Mouse (Mus musculus) T-helper 17 cell (primary cell): ENCODE results near the gene Prrxl1.

Experiments
- in situ Hi-C, 2 experiments: fragments of 300-600 bp; cut with MboI, MseI; formaldehyde crosslinking; loops; 1 replicate in 1 of 2; 2 replicates in 1 of 2; pipeline ENCODE4 v1.15.1; 2025; ENCODE audit warnings: high pct_unique_total_duplicates in 2 of 2

Prrxl1 gene

DNA sequence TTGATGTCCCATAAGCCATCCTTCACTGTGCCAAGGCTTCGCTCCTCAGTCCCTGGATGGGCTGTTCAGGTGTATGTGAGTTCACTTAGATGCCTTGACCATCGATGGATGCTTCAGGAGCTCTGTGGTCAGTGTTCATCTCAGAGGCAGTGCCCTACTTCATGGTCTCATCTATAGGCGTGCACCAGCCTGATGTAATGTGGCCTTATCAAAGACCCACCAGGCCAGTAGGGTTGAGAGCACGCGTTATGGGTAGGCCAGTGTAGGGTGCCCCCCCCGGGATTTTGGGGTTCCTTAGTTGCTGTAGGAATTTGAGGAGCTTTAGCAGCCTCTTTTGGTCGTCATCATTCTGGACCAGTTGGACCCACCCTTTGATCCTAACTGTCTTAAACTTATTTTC is 25.6 kb downstream of the Prrxl1 start:
- in situ Hi-C loops = no loop called here

DNA sequence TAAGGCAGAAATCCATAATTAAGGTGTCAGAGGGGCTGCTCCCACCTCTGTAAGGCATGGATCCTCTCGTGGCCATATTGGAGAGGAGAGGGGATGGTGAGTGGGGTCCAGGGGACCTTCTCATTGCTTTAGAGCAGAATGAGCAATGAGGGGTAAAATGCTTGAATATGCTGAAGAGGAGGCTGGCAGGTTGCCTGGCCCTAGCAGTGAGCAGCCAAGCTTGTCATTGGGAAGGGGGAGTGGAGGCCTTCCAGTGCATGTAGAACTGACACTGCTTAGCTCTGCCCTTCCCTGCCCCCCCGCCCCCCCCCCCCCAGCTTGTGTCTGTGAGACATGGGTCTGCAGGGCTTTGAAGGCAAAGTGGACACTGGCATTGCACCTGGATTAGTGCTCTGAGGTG is 28.1 kb downstream of the Prrxl1 start:
- in situ Hi-C loops = no loop called here

DNA sequence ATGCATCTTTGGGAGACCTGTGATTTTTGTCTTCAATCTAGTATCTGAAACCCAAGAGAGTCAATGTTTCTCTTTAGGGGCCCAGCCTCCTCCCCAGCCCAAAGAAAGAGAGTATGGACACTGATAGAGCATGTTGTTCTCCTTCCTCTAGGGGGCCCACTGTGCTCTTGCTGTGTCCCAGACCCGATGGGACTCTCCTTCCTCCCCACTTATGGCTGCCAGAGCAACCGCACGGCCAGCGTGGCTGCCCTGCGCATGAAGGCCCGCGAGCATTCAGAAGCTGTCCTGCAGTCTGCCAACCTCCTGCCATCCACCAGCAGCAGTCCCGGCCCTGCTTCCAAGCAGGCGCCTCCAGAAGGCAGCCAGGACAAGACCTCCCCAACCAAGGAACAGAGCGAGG is 29.4 kb downstream of the Prrxl1 start:
- in situ Hi-C loops = no loop called here

DNA sequence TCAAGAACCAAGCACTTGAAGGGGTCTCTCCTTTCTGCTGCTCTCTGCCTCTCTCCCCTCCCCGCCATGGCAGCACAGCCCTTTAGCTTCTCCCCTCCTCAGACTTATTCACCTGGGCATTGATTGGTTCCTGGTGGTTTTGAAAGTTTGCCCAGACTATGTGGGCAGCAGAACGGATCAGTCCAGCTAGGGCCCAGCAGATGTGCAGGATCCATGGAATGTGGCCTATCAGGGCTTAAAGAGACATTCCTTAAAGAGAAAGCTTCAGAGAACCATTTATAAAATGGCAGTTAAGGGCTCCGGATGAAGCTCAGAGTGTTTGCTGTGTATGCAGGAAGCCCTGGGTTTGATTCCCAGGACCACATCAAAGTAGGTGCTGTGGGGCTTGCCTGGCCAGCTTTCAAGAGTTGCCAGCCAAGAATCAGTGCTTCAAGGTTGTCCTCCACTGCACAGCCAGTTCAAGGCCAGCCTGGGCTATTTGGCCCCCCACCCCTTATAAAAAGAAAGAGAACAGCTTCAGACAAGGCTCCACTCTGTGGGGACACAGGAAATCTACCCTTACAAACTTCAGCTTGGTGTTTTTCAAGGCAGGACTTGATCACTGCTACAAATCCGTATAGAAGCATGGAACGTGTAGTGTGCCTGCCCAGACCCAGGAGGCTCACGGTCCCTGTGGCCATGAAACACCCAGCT is 33.8 kb downstream of the Prrxl1 start:
- in situ Hi-C loops = no loop called here

- in situ Hi-C loops = no loop called here
These were observed 34.9 kb downstream of the Prrxl1 start for GRCm38 (mm10) chr14:32634015-32634682.

- in situ Hi-C loops = no loop called here
These were observed 39.3 kb downstream of the Prrxl1 start for GRCm38 (mm10) chr14:32638485-32638884.

GRCm38 (mm10) chr14:32659781-32660180 is 60.6 kb downstream of the Prrxl1 start:
- in situ Hi-C loops = no loop called here

GRCm38 (mm10) chr14:32663099-32663498 is 63.9 kb downstream of the Prrxl1 start:
- in situ Hi-C loops = no loop called here

DNA sequence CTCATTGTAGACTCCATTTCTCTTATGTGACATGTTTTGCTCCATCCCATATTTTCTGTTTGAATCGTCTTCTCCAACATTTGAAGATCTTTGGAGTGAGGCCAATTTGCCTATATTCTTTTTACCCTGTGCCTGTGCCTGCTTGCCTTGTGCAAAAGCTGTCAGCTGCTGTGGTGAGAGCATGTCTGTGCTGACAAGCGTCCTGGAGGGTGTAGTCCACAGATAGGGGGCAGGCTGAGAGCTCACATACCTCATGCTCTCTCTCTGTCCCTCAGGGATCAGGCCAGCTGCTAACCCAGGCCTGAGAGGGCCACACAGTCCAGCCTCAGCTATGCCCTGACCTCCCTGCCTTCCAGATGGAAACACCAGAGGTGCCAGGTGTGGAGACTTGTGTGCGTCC is 74.0 kb downstream of the Prrxl1 start:
- in situ Hi-C loops = no loop called here

DNA sequence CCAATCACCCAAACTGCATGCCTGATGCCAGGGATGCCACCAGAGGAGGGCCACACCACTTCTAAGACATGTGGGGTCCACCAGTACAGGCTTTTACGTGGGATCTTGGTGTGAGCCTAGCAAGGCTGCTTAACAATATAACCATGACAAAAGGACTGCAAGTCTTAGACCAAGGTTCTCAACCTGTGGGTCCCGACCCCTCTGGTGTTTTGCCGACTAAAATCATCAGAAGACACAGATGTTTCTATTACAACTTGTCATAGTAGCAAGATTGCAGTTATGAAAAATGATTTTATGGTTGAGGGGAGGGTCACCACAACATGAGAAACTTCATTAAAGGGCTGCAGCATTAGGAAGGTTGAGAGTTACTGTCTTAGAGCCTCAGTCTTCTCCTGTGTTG is 79.4 kb downstream of the Prrxl1 start:
- in situ Hi-C loops = no loop called here

DNA sequence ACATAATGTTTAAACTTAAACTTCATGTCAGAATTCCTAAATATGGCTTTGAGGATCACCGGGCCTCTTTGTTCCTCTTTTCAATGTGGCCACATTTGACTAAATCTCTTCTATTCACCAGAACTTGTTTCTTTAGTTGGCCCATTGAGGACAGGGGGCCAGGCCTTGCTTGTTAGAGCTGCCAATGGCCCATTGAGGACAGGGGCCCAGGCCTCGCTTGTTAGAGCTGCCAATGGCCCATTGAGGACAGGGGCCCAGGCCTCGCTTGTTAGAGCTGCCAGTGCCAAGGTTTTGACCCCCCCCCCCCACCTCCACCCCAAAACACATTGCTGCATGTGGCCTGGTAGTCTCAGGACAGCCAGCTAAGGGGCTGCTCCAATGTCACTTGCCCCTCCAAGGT is 82.4 kb downstream of the Prrxl1 start:
- in situ Hi-C loops = no loop called here

DNA sequence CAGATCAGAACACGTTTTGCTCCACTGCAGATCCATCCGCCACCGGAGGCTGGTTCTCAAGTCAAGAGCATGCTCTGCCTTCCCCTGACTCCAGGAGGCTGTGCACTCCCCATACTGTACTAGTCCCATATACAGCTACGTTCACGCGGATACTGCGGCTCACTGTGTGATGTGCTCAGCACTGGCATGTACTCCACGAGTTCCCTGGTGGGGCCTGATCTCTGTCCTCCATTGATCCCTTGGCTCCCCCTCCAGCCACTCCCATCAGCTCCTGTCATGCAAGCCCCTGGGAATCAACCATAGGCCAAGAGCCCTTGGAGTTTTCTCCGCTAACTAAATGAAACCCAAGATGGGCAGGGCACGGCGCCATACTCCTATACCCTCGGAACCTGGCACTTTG is 83.3 kb downstream of the Prrxl1 start:
- in situ Hi-C loops = no loop called here

GRCm38 (mm10) chr14:32683251-32683838 is 84.1 kb downstream of the Prrxl1 start:
- in situ Hi-C loops = no loop called here

DNA sequence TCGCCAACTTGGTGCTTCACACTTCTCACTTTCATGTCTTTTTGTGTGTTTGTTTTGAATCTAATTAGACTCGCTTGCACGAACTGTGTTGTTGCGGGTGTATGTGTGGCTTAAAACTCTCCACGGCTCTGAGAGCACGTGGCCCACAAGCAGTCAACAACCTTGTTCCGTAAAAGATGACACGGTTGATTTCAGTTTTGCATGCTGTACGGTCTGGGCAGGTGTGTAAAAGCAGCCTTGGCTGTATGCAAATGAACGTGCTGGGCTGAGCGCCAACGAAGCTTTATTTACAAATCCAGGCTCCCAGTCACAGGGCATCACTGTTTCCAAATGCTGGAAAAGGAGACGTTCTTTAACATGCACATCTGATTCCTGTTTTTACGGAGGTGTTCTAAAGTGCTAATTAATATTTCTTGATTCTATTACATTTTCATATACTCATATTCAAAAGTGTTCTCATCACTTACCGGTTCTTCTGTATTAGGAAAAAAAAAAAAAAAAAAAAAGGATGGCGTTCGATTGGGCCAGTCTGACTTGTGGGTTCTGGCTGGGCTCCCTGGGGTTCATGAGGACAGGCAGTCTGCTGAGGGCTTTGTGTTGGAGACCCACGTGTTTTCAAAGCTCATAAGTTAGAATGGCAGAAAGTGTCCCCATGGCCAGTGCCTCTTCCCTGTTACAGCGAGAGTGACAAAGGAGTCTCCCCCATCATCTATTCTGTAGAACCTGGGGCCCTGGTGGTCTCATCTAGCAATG is 85.0 kb downstream of the Prrxl1 start:
- in situ Hi-C loops = no loop called here

- in situ Hi-C loops = no loop called here
These were observed 85.5 kb downstream of the Prrxl1 start for GRCm38 (mm10) chr14:32684735-32685105.

DNA sequence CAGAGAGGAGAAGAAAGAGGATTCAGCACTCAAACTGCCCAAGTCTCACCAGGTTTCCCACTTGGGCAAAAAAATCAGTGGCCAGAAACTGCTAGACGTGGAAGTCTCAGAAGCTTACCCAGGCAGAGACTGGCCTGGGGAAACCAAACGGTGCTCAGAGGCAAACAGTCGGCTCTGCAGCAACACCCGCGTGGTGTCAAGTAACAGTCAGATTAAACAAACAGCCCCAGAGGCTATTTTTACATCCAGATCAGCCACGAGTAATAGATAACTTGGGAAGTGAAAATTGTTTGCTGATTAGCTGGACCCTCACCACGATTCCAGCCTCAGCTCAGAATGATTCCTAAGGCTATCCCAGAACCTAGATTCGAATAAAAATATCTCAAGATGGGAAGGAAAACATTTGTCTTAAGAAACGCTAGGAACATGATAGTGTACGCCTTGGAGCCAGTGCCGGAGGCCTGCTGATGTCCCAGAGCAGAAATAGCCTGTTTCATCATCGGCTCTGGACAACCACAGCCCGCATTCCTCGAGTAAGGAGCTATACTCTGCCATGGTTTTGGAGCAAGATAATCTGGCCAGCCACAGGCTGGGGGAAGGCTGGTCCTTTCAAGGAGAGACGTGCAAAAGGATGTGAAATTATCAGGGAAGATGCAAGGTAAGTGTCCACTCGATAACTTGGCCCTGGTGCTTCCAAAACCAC is 86.1 kb downstream of the Prrxl1 start, which contains the start of gene 3425401B19Rik:
TSS of gene 3425401B19Rik (minus strand) at position 170 of the 703 bp plus-strand sequence.
- in situ Hi-C loops = no loop called here

DNA sequence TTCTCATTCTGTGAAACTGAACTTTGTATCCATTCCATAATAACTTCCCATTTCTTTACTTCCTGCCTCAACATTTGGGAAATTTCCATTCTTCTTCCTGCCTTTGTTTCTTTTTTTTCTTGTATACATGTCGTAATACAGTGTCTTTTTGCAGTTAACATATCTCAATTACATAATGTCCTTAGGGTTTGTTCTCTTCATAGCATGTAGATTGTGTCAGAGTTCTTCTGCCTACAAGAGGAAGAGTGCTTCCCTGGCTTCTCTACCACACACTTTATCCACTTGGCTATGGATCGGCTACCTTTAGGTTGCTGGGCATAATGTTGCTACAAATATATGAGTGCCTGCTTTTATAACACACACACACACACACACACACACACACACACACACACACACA is 96.7 kb downstream of the Prrxl1 start:
- in situ Hi-C loops = no loop called here

- in situ Hi-C loops = no loop called here
These were observed 97.1 kb downstream of the Prrxl1 start for GRCm38 (mm10) chr14:32696344-32696743.

- in situ Hi-C loops = no loop called here
These were observed 98.6 kb downstream of the Prrxl1 start for GRCm38 (mm10) chr14:32697774-32698173.

GRCm38 (mm10) chr14:32698556-32698955 is 99.3 kb downstream of the Prrxl1 start:
- in situ Hi-C loops = no loop called here
